Mouse (Mus musculus) liver, embryonic 14.5 days (tissue): Measurements from ENCODE around the gene Nrxn1.

Experiments used
- CTCF ChIP-seq: IDR thresholded peaks from 2 replicates; pipeline ENCODE4 v1.5.1; 2016; ENCODE audit warnings: antibody characterized with exemption, low read depth, control low read depth
- EP300 ChIP-seq: IDR thresholded peaks from 2 replicates; pipeline ENCODE4 v1.6.1; 2016; ENCODE audit warnings: antibody characterized with exemption, low read depth

GRCm38 (mm10) chr17:90638970-90639524, 453.8 kb downstream of the Nrxn1 start:
- TF ChIP-seq EP300 (no peak), CTCF (no peak)
